Mouse (Mus musculus): Measurements from ENCODE around the gene Corin.

Corin gene

DNA sequence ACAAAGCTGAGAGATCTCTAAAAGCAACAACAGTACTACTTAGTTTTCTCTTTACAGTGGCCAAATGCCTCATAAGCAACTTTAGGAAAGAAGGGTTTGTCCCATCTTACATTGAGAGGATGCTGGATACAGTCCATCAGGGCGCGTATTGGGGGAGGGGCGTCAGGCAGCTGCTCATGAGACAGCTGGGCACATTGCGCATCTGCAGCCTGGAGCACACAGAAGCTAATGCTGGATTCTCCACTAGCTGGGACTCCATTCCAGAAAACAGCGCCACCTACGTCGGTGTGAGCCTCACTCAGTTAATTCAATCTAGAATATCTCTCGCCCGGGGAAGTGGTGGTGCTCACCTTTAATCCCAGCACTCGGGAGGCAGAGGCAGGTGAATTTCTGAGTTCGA, 60.3 kb downstream of the Corin start:
- ATAC-seq (ENCODE audit: insufficient number of reproducible peaks, low FRiP score, low TSS enrichment) = no peak

DNA sequence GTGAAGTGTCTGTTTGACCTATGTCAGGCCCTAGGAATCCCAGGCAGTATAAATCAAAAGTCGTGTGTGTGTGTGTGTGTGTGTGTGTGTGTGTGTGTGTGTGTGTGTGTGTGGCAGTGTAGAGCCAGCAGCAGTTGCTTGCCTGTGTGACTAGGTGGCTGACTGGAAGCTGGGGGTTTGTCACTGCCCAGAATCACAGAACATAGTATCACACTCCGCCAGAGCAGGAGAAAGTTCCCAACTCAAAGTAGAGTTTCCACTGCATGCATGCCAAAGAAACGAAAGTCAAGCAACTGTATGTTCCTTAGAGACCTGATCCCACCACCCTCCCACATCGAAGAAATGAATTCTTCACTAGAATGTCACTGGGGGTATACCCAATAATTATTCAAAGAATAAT, 61.3 kb downstream of the Corin start:
- no peak for ATAC-seq (ENCODE audit: insufficient number of reproducible peaks, low FRiP score, low TSS enrichment)

DNA sequence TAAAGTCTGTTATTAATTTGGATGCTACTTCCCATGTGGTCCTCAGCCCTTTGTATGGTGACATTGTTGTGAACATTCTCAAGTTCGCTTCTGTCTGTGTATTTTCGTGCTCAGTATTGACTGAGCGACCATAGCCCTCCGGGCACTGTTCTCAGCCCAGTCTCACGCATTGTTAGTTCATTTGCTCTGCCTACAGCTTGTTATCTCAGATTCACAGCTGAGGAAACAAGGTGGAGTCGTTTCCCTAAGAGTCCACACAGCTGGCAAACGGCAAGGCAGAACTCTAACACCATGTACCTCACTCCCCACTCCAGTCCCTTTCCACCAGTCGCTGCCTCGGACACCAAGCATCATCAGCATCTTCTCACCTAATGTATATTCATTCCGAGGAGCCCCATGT, 63.1 kb downstream of the Corin start:
- no peak for ATAC-seq (ENCODE audit: insufficient number of reproducible peaks, low FRiP score, low TSS enrichment)

DNA sequence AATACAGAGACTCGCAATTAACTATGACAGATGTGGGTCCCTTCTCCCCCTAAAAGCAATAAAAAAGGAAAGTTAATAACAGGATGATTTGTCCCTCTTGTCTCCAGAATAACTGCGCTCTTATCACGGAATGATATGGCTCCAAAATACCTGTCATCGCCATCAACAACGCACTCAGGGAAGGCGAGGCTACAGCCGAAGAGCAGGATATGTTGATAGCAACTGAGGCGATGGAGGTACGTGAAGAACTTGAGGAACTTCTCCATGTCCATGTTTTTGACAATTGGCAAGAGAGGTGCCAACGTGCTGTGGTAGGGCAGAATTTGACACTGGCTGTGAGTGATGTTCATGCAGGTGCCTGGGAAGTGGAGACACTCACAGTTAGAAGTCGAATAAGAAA, 69.2 kb downstream of the Corin start:
- ATAC-seq (ENCODE audit: insufficient number of reproducible peaks, low FRiP score, low TSS enrichment) = no peak

DNA sequence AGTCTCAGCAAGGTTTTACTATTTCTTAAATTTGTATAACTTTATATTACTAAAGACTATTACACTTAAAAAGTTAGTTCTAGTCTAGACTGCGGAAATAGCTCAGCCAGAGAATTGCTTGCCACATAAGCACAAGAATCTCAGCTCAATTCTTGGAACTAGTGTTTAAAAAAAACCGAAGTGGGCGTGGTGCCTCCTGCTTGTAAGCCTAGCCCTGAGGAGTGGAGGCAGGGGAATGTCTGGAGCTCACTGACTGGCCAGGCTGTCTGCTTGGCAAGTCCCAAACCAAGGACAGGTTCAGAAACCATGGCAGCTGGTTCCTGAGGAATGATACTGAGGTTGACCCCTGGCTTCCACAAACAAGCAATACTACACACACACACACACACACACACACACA, 72.4 kb downstream of the Corin start:
- no peak for ATAC-seq (ENCODE audit: insufficient number of reproducible peaks, low FRiP score, low TSS enrichment)

DNA sequence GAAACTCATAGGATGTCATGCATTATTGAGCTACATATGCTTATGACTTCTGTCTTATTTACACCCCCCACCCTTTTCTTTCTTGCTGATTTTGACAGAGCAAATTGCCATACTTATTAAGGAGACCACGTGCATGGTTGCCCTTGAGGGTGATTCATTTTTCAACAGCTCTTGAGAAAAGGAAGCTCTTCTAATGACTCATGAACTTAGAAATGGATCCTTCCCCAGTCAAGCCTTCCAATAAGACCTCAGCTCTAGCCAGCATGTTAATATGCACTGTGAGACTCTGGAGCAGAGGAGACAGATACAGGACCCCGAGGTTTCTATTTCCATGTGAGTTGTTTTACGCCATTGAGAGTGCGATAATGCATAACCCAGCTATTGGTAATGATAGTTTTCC, 76.7 kb downstream of the Corin start:
- ATAC-seq (ENCODE audit: insufficient number of reproducible peaks, low FRiP score, low TSS enrichment) = no peak

DNA sequence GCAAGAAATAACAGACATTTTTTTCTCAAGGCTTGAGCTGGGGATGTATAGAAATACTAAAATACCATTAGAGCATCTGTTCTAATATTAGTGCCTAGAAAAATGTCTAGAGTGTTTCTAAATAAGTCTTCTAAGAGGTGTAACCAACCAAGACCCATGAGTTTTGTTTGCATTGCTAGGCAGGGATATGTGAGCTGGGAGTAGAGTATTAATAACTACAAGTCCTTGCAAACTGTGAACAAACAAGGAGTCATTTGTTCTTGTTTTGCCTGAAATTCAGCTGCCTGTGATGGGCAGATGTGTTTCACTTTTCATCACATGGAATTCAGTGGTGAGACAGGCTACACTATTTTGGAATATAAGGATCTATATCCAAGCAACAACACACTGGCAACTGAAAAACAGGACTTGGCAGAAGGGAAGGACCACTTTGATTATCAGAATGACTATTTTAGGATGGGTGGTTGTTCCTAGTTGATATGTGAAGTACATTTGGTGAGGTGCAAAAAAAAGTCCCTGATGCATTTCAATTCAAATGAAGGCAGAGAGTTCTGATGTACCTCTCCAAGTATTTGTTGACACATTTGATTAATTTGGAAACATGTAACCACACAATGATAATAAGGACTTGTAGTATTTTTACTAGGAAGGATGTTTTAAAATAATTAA, 78.8 kb downstream of the Corin start:
- no peak for ATAC-seq (ENCODE audit: insufficient number of reproducible peaks, low FRiP score, low TSS enrichment)

DNA sequence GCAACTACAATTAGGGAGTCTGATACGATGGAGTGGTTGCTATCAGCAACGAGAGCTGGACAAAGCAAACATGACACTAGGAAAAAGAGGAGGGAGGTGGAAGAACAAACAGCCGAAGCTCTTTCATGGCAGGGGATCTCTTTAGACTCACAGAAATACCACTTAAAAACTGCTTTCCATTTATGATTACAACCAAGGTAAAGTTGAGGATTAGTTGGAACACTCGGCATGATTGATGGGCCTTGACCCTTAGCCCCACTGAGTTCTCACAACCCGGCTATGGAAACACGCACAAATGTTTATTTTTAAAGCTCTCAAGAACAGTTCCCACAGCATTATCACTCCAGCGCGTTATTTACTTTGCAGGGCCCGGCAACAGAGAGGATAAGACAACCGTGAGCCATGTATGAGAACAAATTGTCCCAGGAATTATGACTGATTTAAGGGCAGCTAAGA, 92.4 kb downstream of the Corin start:
- no peak for ATAC-seq (ENCODE audit: insufficient number of reproducible peaks, low FRiP score, low TSS enrichment)

DNA sequence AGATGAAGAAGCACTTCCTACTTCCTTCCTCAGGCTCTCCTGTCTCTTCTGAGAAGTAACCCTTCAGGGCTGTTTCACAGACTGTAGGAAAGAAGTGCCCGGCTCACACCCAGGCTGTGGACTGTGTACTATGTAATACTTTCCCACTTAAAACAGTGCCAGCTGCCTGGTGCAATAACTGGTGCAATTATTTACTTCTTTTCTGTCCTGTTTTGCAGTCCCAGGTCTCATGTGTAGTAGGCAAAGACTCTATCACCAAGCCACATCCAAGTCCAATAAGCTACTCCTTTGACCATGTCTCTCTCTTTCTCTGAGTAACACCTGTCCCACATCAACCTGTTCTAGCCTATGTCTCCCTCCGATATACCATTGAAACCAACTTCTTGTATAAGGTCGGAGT, 93.4 kb downstream of the Corin start:
- ATAC-seq (ENCODE audit: insufficient number of reproducible peaks, low FRiP score, low TSS enrichment) = no peak

DNA sequence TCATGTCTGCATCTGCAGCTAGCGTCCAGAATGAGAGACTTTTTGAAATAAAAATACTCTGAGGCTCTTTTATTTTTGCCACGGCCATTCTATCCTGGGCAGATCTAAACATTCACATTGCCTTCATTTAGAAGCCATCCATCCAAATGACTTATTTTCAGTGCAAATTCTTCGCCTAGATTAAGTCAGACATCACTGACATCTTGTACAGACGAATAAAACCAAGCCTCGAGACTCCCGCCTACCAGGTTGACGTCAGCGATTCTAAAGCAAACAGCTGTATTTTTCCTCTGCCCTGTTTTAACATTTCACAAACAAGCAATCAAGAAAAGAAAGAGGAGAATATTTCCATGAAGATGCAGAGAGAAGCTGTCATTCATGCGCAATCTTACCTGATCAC, 100.9 kb downstream of the Corin start:
- ATAC-seq (ENCODE audit: insufficient number of reproducible peaks, low FRiP score, low TSS enrichment) = no peak

DNA sequence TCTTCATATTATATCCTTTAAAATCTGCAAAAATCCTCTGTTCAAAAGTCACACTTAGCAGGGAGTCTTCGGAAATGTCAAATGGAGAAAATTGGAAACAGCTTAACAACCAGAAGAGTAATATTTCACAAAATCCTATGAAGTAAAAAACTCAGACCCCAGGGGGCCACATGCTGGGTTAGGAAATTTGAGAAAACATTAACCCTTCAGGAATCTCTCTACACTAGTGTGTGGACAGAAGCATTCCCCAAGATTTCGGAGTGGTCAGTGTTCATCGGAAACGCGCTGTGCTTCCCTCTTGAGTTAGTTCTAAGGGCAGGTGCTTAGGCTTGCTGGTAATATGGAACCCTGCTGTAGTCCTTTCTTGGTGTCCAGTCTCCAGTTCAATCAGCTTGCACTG, 101.4 kb downstream of the Corin start:
- no peak for ATAC-seq (ENCODE audit: insufficient number of reproducible peaks, low FRiP score, low TSS enrichment)

DNA sequence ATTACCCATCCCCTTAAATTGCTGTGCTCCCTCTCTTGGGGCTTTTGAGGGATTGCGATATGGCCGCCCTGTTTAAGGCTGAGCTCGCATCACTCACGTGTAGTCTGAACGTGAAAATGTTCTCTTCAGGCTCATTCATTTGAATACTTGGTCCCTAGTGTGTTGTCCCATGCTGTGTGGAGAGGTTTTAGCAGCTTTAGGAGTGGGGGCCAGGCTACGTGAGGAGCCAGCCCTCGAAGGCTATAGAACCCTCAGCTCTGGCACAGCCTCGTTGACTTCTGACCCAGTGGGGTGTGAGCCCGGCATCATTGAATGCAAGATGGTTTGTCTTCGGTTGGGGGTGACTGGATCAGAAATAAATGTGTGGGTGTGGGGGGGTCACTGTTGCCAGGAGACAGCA, 102.5 kb downstream of the Corin start:
- ATAC-seq (ENCODE audit: insufficient number of reproducible peaks, low FRiP score, low TSS enrichment) = no peak

DNA sequence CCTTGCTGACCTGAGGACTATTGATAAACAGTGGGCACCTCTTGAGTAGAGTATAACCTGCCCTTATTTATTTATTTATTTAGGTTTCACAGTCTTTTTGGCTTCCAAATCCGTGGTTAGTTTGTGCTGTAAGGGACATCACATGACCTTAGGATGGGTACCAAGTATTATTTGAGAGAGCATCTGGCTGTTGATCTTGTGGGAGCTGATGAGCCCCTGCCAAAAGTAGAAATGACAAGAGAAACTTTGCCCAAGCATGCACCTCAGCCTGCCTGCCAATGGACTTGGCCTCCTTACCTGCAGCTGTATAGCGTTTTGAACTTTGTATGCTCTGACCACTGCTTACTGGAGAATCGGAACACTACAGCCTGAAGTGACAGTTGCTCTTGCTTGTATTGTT, 103.0 kb downstream of the Corin start:
- no peak for ATAC-seq (ENCODE audit: insufficient number of reproducible peaks, low FRiP score, low TSS enrichment)

DNA sequence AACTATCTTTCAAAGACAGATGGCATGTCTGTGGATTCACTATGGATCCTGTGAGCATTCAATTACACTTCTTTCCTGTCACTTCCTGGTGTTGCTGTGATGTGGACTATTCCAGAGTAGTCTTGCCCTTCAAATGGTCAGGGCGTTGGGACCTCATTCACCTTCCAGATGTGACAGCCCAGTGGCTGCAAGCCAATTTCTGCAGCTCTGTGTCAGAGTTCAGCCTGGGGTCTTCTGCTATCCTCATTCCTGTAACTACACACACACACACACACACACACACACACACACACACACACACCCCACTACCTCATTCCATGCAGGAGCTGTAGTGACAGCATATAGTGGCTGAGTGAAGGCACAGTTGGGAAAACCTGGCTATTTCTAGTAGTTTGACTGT, 122.1 kb downstream of the Corin start:
- ATAC-seq (ENCODE audit: insufficient number of reproducible peaks, low FRiP score, low TSS enrichment) = no peak

DNA sequence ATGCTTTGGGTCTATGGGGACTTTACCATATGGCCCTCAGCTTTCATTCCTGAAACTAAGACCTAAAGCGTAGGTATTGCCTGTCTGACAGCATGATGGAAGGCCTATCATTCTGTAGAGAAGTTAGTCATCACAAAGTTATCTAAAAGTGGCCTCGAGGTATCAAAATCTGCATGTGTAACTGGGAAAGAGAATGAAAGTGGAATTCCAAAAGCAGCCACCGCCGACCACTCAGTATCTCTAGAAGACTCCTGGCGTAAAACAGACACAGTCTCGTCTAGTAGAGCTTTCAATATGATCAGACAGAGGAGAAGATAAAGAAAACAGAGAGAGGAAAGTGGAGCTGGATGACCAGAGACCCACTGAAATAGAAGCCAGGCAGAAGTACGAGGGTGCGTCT, 123.7 kb downstream of the Corin start:
- ATAC-seq (ENCODE audit: insufficient number of reproducible peaks, low FRiP score, low TSS enrichment) = no peak

DNA sequence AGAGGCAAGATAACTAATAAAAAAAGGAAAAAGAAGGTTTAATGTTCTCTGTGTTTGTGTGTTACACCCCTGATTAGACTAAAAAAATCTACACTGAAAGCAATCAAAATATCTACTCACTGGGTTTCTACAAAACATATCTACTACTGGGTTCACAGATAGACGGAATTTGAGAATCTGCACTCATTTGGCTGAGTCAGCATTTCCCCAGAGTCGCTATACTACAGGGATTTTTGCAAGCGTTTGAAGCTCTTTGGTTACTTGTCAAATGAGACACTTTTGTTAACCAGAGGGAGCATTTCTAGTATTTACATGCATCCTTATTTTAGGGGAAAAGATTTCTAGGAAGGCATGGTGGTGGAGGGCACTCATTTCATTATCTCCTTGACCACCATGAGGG, 136.3 kb downstream of the Corin start:
- ATAC-seq (ENCODE audit: insufficient number of reproducible peaks, low FRiP score, low TSS enrichment) = no peak

DNA sequence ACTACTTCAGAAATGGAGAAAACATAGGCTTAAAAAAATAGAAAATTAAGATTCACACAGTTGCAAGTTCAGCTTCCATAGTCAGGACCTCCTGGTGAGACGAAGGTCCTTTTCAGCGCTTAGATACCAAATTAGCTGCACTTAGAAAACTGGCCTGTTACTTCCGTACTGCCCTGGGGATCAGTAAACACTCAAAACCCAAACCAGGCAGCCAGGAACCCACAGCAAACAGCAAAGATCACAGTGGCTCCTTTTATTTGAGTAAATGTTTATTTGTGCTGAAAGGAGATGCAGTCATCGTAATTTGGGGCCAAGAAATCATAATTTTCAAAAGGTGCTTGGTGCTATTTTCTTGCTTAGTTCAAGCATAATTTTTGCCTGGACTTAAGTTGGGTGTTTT, 138.5 kb downstream of the Corin start:
- no peak for ATAC-seq (ENCODE audit: insufficient number of reproducible peaks, low FRiP score, low TSS enrichment)

DNA sequence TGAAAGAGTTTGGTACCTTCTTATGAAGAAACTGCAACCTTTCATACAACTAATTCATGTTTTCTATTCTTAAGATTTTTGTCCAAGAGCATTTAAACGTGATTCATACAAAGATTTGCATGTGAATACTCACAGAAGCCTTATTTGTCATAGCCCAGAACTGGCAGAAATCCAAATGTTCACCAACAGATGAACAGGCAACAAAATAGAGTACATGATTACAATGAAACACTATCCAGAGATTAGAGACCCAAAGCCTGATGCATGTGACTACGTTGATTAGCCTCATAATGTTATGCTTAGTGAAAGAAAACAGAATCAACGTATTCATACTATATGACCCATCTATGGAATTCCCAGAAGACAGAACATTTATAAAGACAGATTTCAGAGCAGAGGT, 140.4 kb downstream of the Corin start:
- ATAC-seq (ENCODE audit: insufficient number of reproducible peaks, low FRiP score, low TSS enrichment) = no peak

DNA sequence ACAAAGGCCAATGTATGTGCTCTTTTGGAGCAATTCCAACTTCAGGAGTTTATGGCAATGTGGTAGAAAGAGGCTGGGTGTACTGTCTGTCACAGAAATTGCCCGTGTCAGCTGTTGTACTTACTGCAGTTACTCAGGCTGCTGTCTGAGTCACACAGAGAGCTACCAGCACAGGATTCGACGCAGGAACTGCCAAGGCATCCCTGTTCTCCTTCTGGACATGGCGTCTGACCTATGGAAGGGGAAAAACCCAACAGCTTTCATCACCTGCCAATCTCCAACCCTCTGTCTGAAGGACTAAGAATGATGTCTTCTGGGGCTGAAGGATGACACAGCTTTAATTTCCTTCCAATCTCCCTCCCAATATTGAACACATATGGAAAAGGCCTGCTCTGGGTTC, 150.5 kb downstream of the Corin start:
- no peak for ATAC-seq (ENCODE audit: insufficient number of reproducible peaks, low FRiP score, low TSS enrichment)

DNA sequence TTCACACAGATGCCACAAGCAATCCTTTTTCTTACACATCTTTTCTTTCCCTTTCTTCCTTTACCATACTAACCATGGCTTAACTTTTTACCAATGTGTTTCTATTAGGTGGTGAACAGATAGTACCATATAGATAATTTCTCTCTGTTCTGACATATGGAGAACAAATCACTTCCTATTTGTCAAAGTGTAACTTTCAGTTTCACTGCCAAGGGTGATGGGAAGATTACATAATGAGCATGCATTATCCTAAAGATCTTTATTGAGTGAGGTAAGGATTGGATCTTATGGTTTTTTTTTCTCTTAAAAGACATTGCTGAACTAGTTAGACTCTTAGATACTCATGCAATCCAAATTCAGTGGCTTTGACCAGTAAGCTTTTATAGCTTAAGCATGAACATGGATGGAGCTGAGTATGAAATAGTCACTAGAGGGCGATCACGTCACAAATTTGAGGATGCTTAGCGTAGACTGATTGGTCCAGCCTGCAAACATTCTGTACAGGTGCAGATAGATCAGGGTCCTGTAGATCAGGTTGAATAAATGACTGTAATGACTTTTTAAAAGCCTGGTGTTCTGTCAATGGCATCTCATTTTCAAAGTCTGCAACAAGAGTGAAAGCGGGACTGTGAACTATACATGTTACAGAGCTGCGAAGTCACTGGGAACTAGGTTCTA, 154.1 kb downstream of the Corin start:
- peak; percentile 92 for ATAC-seq (ENCODE audit: insufficient number of reproducible peaks, low FRiP score, low TSS enrichment)

DNA sequence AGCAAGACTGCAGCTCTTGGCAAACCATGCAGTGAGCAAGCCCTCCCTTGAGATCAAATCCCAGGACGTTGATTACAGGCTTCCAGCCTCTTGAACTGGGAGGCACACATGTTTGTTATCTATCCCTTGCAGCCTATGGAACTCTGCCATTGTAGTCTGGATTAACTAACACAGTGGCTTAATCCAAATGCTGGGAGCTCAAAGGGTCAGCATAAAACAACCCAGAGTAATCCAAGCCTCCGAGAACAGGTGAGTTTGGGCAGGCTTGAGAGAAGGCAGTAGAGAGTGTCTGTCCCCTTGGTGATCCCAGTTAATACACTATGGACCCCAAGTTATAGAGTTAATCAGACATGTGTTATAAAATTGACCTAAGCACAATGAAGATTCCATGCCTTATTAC, 155.7 kb downstream of the Corin start:
- ATAC-seq (ENCODE audit: insufficient number of reproducible peaks, low FRiP score, low TSS enrichment) = no peak

DNA sequence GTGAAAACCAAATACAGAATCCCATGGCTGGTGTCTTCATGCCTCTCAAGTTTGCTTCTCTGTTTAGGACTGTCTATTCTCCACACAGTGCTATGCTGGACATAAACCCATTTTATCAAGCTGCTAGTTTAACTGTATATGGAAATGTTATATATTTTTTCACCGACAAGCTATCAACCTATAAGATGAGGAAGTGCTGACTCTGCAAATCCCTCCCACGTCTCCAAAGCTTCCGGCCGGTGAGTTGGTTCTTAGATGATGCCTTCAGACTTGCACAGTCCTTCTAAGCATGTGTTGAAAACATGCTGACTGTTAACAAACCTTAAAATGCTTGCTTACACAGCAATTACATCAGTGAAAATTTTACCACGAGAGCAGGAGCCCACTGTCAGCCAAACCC, 168.4 kb downstream of the Corin start:
- ATAC-seq (ENCODE audit: insufficient number of reproducible peaks, low FRiP score, low TSS enrichment) = no peak

All from cerebellum, adult (tissue).